Mouse (Mus musculus): ENCODE results near the gene Hoxc11. TPM values are rescaled to one million over a fixed set of nuclear protein-coding genes. Genes with fewer than 3 reads are reported as not detected.

Hoxc11 gene
- total and polyA plus RNA-seq, 3 experiments = not detected

DNA sequence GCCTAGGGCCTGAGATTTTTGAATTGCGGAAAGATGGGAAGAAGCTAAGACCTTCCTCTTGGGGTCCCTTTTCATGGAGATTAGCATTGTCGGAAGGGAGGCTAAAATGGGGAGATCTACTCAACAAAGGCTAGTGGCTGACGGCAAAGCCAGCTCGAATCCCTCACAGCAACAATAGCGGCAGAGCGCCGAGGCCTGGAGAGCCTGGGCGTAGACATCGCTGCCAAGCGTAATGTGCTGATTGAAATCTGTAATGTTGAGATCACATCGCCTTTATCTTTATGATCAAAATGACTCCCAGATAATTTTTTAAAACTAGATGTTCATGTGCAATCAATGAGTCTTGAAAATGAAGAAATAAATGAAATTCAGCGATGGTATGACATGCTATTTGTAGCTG is 19.8 kb upstream of the Hoxc11 start:
- H3K4me3 ChIP-seq (replicated peaks in 1 of 3; ENCODE audit: low read depth in 2 of 3, low read length in 2 of 3, poor library complexity in 1 of 3) = no peak overlapping the region
- dilution Hi-C loops (cut with MboI; ENCODE audit: extremely low pct_ligation_motif_present, extremely low pct_unique_long_range_greater_than_20kb, low sequenced_read_pairs) = no loop called here

DNA sequence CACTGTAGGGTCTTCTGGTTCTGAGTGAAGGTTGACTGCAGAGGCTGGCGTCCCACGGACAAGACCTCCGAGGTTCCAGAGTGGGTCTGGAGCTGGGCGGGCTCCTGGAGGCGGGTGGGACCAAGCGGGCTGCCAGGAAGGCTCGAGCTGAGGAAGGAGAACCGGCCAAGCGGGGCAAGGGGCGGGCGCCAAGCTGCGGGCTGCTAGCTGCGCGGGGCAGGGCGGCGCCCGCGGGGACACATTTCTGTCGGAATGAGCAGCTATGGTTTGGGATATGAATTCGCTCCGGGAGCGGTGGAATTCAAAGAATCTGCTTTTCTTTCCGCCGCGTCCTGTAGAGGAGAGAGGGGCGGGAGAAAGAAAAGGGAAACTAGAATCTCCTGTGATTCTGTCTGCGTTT is 19.3 kb upstream of the Hoxc11 start:
- no peak overlapping the region for H3K27ac ChIP-seq (ENCODE audit: insufficient read depth, low read depth)
- H3K9me3 ChIP-seq (replicated peaks; ENCODE audit: low read length) = peaks cover 11% of the 10 kb centered on the region
- no peak overlapping the region for H3K4me2 ChIP-seq (ENCODE audit: insufficient read depth, low read depth, poor library complexity, severe bottlenecking)
- H3K36me3 ChIP-seq (replicated peaks in 1 of 2; ENCODE audit: control insufficient read depth in 1 of 2, insufficient read depth in 1 of 2, low read length in 1 of 2) = no peaks in the 10 kb centered on the region
- in situ Hi-C loops (cut with MboI; ENCODE audit: low pct_ligation_motif_present, low pct_unique_long_range_greater_than_20kb, low sequenced_read_pairs) = no loop called here
- DNase-seq (ENCODE audit: extremely low read depth) = no peak
- H3K9ac ChIP-seq (ENCODE audit: insufficient read depth, low read depth) = no peak overlapping the region
- peaks cover 91% of the 10 kb centered on the region for H3K27me3 ChIP-seq (replicated peaks)
- dilution Hi-C loops (cut with MboI; ENCODE audit: extremely low pct_ligation_motif_present, extremely low pct_unique_long_range_greater_than_20kb, low sequenced_read_pairs) = no loop called here
- TF ChIP-seq POLR2A (IDR thresholded peaks at IDR 0.05; ENCODE audit: low read depth, low read length) (no peak), ELF1 (IDR thresholded peaks at IDR 0.05; ENCODE audit: low read depth, low read length) (no peak)
- H3K4me1 ChIP-seq (ENCODE audit: control insufficient read depth in 1 of 2, insufficient read depth in 2 of 2) = no peaks in the 10 kb centered on the region
- H3K4me3 ChIP-seq (replicated peaks in 1 of 3; ENCODE audit: low read depth in 2 of 3, low read length in 2 of 3, poor library complexity in 1 of 3) = no peak overlapping the region
- H3K79me2 ChIP-seq (replicated peaks; ENCODE audit: control insufficient read depth, extremely low read depth, insufficient read depth, poor library complexity, severe bottlenecking) = no peaks in the 10 kb centered on the region

More for the DNA sequence above, 19.8 kb upstream of the Hoxc11 start:
- H3K4me2 ChIP-seq (ENCODE audit: insufficient read depth, low read depth, poor library complexity, severe bottlenecking) = no peak overlapping the region
- no peaks in the 10 kb centered on the region for H3K36me3 ChIP-seq (replicated peaks in 1 of 2; ENCODE audit: control insufficient read depth in 1 of 2, insufficient read depth in 1 of 2, low read length in 1 of 2)
- TF ChIP-seq POLR2A (IDR thresholded peaks at IDR 0.05; ENCODE audit: low read depth, low read length) (no peak), POLR2AphosphoS2 (IDR thresholded peaks at IDR 0.05; ENCODE audit: low read depth, low read length) (no peak), MYC (IDR thresholded peaks at IDR 0.05; ENCODE audit: low read depth, low read length) (no peak), NELFE (IDR thresholded peaks at IDR 0.05; ENCODE audit: low read depth, low read length) (no peak), ZMIZ1 (IDR thresholded peaks at IDR 0.05; ENCODE audit: low read depth, low read length) (no peak), JUND (conservative IDR thresholded peaks at IDR 0.05; ENCODE audit: low read depth, low read length) (no peak), MAX (IDR thresholded peaks at IDR 0.05; ENCODE audit: low read length) (no peak), CHD1 (IDR thresholded peaks at IDR 0.05; ENCODE audit: low read depth, low read length) (no peak)
- no peak overlapping the region for H3K27ac ChIP-seq (ENCODE audit: insufficient read depth, low read depth)
- in situ Hi-C loops (cut with MboI; ENCODE audit: low pct_ligation_motif_present, low pct_unique_long_range_greater_than_20kb, low sequenced_read_pairs) = no loop called here
- no peaks in the 10 kb centered on the region for H3K79me2 ChIP-seq (replicated peaks; ENCODE audit: control insufficient read depth, extremely low read depth, insufficient read depth, poor library complexity, severe bottlenecking)
- DNase-seq (ENCODE audit: extremely low read depth) = no peak
- peaks cover 91% of the 10 kb centered on the region for H3K27me3 ChIP-seq (replicated peaks)
- H3K9me3 ChIP-seq (replicated peaks; ENCODE audit: low read length) = peaks cover 11% of the 10 kb centered on the region
- H3K4me1 ChIP-seq (ENCODE audit: control insufficient read depth in 1 of 2, insufficient read depth in 2 of 2) = no peaks in the 10 kb centered on the region
- H3K9ac ChIP-seq (ENCODE audit: insufficient read depth, low read depth) = no peak overlapping the region

DNA sequence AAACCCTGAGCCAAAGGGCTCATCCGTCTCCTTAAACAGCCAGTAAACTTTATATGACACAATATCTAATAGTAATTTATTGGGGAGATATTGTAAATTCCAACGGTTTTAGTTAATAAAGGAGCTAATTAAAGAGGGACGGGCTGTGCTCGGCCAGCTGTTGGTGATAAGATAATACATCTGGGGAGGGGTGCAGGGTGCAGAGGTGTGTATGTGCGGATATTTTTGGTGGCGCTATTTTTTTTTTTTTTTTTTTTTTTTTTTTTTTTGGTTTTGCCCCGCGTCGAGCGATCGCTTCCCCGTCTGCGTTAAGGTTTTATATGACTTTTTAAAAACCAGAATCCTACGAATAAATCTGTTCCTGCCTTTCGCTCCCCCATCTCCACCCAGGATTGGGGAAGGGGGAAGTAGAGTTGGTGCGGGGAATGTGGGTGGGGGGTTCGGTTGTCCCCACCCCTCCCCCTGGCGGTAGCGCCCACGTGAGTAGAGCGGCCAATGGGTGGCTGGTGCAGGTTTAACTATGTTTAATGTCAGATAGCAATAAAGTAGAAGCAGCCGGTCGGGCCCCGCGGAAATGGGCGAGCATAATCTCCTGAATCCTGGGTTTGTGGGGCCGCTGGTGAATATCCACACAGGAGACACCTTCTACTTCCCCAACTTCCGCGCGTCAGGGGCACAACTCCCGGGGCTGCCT is 17.8 kb upstream of the Hoxc11 start, which contains the start of gene Hoxc12:
TSS of gene Hoxc12 (plus strand) at position 479 of the 694 bp plus-strand sequence.
- in situ Hi-C loops (cut with MboI; ENCODE audit: low pct_ligation_motif_present, low pct_unique_long_range_greater_than_20kb, low sequenced_read_pairs) = no loop called here
- H3K27me3 ChIP-seq (replicated peaks) = peaks cover 91% of the 10 kb centered on the region
- DNase-seq (ENCODE audit: extremely low read depth) = no peak

More for the DNA sequence above, 17.8 kb upstream of the Hoxc11 start, which contains the start of gene Hoxc12:
- Histone ChIP-seq H3K4me2 (ENCODE audit: insufficient read depth, low read depth, poor library complexity, severe bottlenecking) (no peak within 1 kb of the TSS), H3K36me3 (replicated peaks in 1 of 2; ENCODE audit: control insufficient read depth in 1 of 2, insufficient read depth in 1 of 2, low read length in 1 of 2) (no peaks in the 10 kb centered on the region), H3K9me3 (replicated peaks; ENCODE audit: low read length) (peaks cover 11% of the 10 kb centered on the region), H3K4me3 (replicated peaks in 1 of 3; ENCODE audit: low read depth in 2 of 3, low read length in 2 of 3, poor library complexity in 1 of 3) (no peak within 1 kb of the TSS), H3K79me2 (replicated peaks; ENCODE audit: control insufficient read depth, extremely low read depth, insufficient read depth, poor library complexity, severe bottlenecking) (no peaks in the 10 kb centered on the region), H3K4me1 (ENCODE audit: control insufficient read depth in 1 of 2, insufficient read depth in 2 of 2) (no peaks in the 10 kb centered on the region), H3K9ac (ENCODE audit: insufficient read depth, low read depth) (no peak within 1 kb of the TSS), H3K27ac (ENCODE audit: insufficient read depth, low read depth) (no peak within 1 kb of the TSS)
- TF ChIP-seq UBTF (IDR thresholded peaks at IDR 0.05; ENCODE audit: low read depth, low read length) (no peak), TCF12 (IDR thresholded peaks at IDR 0.05; ENCODE audit: low read depth, low read length) (no peak), NELFE (IDR thresholded peaks at IDR 0.05; ENCODE audit: low read depth, low read length) (no peak), PAX5 (IDR thresholded peaks at IDR 0.05; ENCODE audit: low read length) (no peak), RAD21 (IDR thresholded peaks at IDR 0.05; ENCODE audit: low read depth, low read length) (no peak), ELF1 (IDR thresholded peaks at IDR 0.05; ENCODE audit: low read depth, low read length) (no peak), TBP (conservative IDR thresholded peaks at IDR 0.05; ENCODE audit: low read depth, low read length) (no peak), KAT2A (IDR thresholded peaks at IDR 0.05; ENCODE audit: insufficient replicate concordance, low read length) (no peak), MYC (IDR thresholded peaks at IDR 0.05; ENCODE audit: low read depth, low read length) (no peak)
- dilution Hi-C loops (cut with MboI; ENCODE audit: extremely low pct_ligation_motif_present, extremely low pct_unique_long_range_greater_than_20kb, low sequenced_read_pairs) = no loop called here
